ENCODE assay signal across 8 mouse cellular contexts in the genomic region with DNA sequence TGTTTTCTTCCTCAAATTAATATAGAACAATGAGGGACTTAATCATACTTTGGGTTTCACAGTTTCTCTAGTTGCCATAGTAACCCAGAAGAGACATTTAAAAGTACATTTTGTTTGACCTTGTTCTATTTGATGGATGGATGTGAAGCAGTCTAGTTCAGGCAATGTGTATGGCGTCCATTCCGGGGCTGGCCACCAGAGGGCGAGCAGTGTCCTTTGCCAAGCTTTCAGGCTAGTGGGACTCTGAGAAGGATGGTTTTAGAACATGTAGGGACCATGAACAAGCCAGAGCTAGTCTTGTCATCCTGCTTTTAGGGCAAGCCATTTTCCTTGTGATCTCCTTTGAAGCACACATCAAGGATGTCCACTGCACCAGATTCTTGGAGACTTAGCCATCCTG.
A peak's percentile ranks its signal among the peaks of the same experiment; 100 is the strongest.
DNase-seq lines count a peak whose midpoint lies in the region; ATAC-seq lines count a peak whose summit lies in the region.

No protein-coding gene starts in this region.

- peak; percentile 81 for DNase-seq in neural tube, embryonic 10.5 days (ENCODE audit: extremely low spot score, low spot score)
- peak; percentile 67 for DNase-seq in c-Kit-positive CD71-positive TER-119-positive erythroid progenitor cells, embryonic 14.5 days (ENCODE audit: low spot score)
- DNase-seq in frontal cortex, postnatal 25 days (ENCODE audit: low spot score in 2 of 2): peak; percentile 68 to 72
- DNase-seq in kidney, postnatal 10 days: peak; percentile 84
- DNase-seq in liver, embryonic 11.5 days (ENCODE audit: low spot score): peak; percentile 52
- DNase-seq in thymus, postnatal 14 days: peak; percentile 66

- WGBS in neural tube, embryonic 15.5 days: 0% methylated on average over 3 of the region's 3 CpGs
- WGBS in liver, embryonic 11.5 days: 2% methylated on average over 3 of the region's 3 CpGs
- 4% methylated on average over 3 of the region's 3 CpGs for WGBS in neural tube, embryonic 14.5 days

- H3K36me3 ChIP-seq in neural tube, embryonic 15.5 days: no peaks in the 10 kb centered on the region
- no peaks in the 10 kb centered on the region for H3K36me3 ChIP-seq in liver, embryonic 11.5 days (ENCODE audit: control insufficient read depth, insufficient read depth, low read length)
- no peaks in the 10 kb centered on the region for H3K36me3 ChIP-seq in neural tube, embryonic 14.5 days (ENCODE audit: control insufficient read depth, insufficient read depth, low read length)

- no peak for ATAC-seq in neural tube, embryonic 15.5 days (ENCODE audit: low FRiP score)
- ATAC-seq in liver, embryonic 11.5 days (replicated peaks; ENCODE audit: low FRiP score): peak; percentile 51
- peak; percentile 41; the same call in 1 of the 2 replicates for ATAC-seq in neural tube, embryonic 14.5 days (ENCODE audit: low read depth)

- 0 out of 2 replicates have a peak, but pooled peaks cover 5% of the 10 kb centered on the region for H3K4me1 ChIP-seq in neural tube, embryonic 15.5 days
- no peaks in the 10 kb centered on the region for H3K4me1 ChIP-seq in liver, embryonic 11.5 days (replicated peaks; ENCODE audit: control insufficient read depth, insufficient read depth, low read length)
- no peaks in the 10 kb centered on the region for H3K4me1 ChIP-seq in neural tube, embryonic 14.5 days (ENCODE audit: control insufficient read depth, insufficient read depth, low read length)

- H3K9me3 ChIP-seq in neural tube, embryonic 15.5 days (replicated peaks): no peaks in the 10 kb centered on the region
- no peaks in the 10 kb centered on the region for H3K9me3 ChIP-seq in liver, embryonic 11.5 days (ENCODE audit: control insufficient read depth, low read length)
- H3K9me3 ChIP-seq in neural tube, embryonic 14.5 days (ENCODE audit: control insufficient read depth, low read length): no peaks in the 10 kb centered on the region

- no peak overlapping the region for H3K9ac ChIP-seq in neural tube, embryonic 15.5 days (replicated peaks)
- no peak overlapping the region for H3K9ac ChIP-seq in liver, embryonic 11.5 days (ENCODE audit: low read depth, low read length)
- H3K9ac ChIP-seq in neural tube, embryonic 14.5 days (replicated peaks; ENCODE audit: low read depth, low read length): no peak overlapping the region

- H3K4me3 ChIP-seq in neural tube, embryonic 15.5 days (replicated peaks): no peak overlapping the region
- no peak overlapping the region for H3K4me3 ChIP-seq in liver, embryonic 11.5 days (ENCODE audit: low read depth, low read length)
- no peak overlapping the region for H3K4me3 ChIP-seq in neural tube, embryonic 14.5 days (ENCODE audit: low read depth, low read length)

- no peaks in the 10 kb centered on the region for H3K27me3 ChIP-seq in neural tube, embryonic 15.5 days (replicated peaks)
- no peaks in the 10 kb centered on the region for H3K27me3 ChIP-seq in liver, embryonic 11.5 days (replicated peaks; ENCODE audit: control insufficient read depth, insufficient read depth, low read length)
- H3K27me3 ChIP-seq in neural tube, embryonic 14.5 days (ENCODE audit: control insufficient read depth, insufficient read depth, low read length): no peaks in the 10 kb centered on the region

- H3K27ac ChIP-seq in neural tube, embryonic 15.5 days (replicated peaks): no peak overlapping the region
- H3K27ac ChIP-seq in liver, embryonic 11.5 days (ENCODE audit: low read depth, low read length): no peak overlapping the region
- H3K27ac ChIP-seq in neural tube, embryonic 14.5 days (ENCODE audit: low read depth, low read length): no peak overlapping the region

- no peak overlapping the region for H3K4me2 ChIP-seq in neural tube, embryonic 15.5 days
- no peak overlapping the region for H3K4me2 ChIP-seq in liver, embryonic 11.5 days
- no peak overlapping the region for H3K4me2 ChIP-seq in neural tube, embryonic 14.5 days (ENCODE audit: low read depth, low read length)
